In genomic region chr7:90319446-90319845, GRCm38 (mm10) we compare ENCODE assay signal across 24 mouse cellular contexts. TPM values are rescaled to one million over a fixed set of nuclear protein-coding genes. Genes with fewer than 3 reads are reported as not detected.
DNase-seq lines count a peak whose midpoint lies in the region; ATAC-seq and TF ChIP-seq lines count a peak whose summit lies in the region.
"Had no signal": no experiment of that assay in that cellular context is flagged by ENCODE, and none has a peak within 500 bp of the region (broad histone marks: within the 10 kb centered on the region; RNA-seq: fewer than 3 reads in every experiment).

No protein-coding gene starts in this region.

- H3ac ChIP-seq in myocyte (ENCODE audit: control insufficient read depth, insufficient read length), result no peak overlapping the region

- H3K79me2 ChIP-seq in myocyte (ENCODE audit: control insufficient read depth, insufficient read depth), result peaks cover 59% of the 10 kb centered on the region

- no peak for TF ChIP-seq POLR2A in myocyte (IDR thresholded peaks at IDR 0.05; ENCODE audit: insufficient read length, low read depth)

- no peak for DNase-seq in neural tube, embryonic 10.5 days (ENCODE audit: extremely low spot score, low spot score)
- DNase-seq in thymus, adult 18-20 months, result no peak
- DNase-seq: adrenal gland, adult 2 months; adrenal gland, postnatal 10 days; adrenal gland, postnatal 25 days; cerebellum, adult 11 months; cerebellum, adult 18-20 months; cerebellum, adult 8-10 months; cerebellum, adult 9-11 months; cerebellum, postnatal 14 days; cerebellum, postnatal 36 days; embryo, embryonic 11 days; forebrain, postnatal 0 days had no signal

- no peaks in the 10 kb centered on the region; the same call in 1 of the 2 replicates for H3K4me1 ChIP-seq in midbrain, embryonic 12.5 days
- H3K4me1 ChIP-seq in midbrain, embryonic 15.5 days, result no peaks in the 10 kb centered on the region
- H3K4me1 ChIP-seq: embryonic facial prominence, embryonic 13.5 days; embryonic facial prominence, embryonic 15.5 days; forebrain, embryonic 13.5 days; forebrain, embryonic 15.5 days had no signal

- no peak overlapping the region for H3K9ac ChIP-seq in midbrain, embryonic 12.5 days (replicated peaks)
- no peak overlapping the region for H3K9ac ChIP-seq in midbrain, embryonic 15.5 days
- H3K9ac ChIP-seq: embryonic facial prominence, embryonic 13.5 days; embryonic facial prominence, embryonic 15.5 days; forebrain, embryonic 13.5 days; forebrain, embryonic 15.5 days; forebrain, postnatal 0 days had no signal

- 71% methylated on average over 1 of the region's 1 CpGs for WGBS in midbrain, embryonic 12.5 days
- 74% methylated on average over 1 of the region's 1 CpGs for WGBS in midbrain, embryonic 15.5 days

- H3K36me3 ChIP-seq in midbrain, embryonic 12.5 days, result no peaks in the 10 kb centered on the region
- H3K36me3 ChIP-seq in midbrain, embryonic 15.5 days (replicated peaks), result no peaks in the 10 kb centered on the region
- no peaks in the 10 kb centered on the region for H3K36me3 ChIP-seq in myocyte (ENCODE audit: control insufficient read depth, insufficient read depth)
- H3K36me3 ChIP-seq: embryonic facial prominence, embryonic 13.5 days; embryonic facial prominence, embryonic 15.5 days; forebrain, embryonic 15.5 days had no signal

- H3K27ac ChIP-seq in midbrain, embryonic 12.5 days (replicated peaks), result no peak overlapping the region
- no peak overlapping the region for H3K27ac ChIP-seq in midbrain, embryonic 15.5 days
- H3K27ac ChIP-seq: embryonic facial prominence, embryonic 13.5 days; embryonic facial prominence, embryonic 15.5 days; forebrain, embryonic 13.5 days; forebrain, embryonic 15.5 days had no signal

- no peak overlapping the region for H3K4me3 ChIP-seq in midbrain, embryonic 12.5 days
- H3K4me3 ChIP-seq in midbrain, embryonic 15.5 days, result no peak overlapping the region
- H3K4me3 ChIP-seq in myocyte, result no peak overlapping the region
- H3K4me3 ChIP-seq: embryonic facial prominence, embryonic 13.5 days; embryonic facial prominence, embryonic 15.5 days; forebrain, embryonic 13.5 days; forebrain, embryonic 15.5 days had no signal

- H3K27me3 ChIP-seq in midbrain, embryonic 12.5 days, result no peaks in the 10 kb centered on the region
- H3K27me3 ChIP-seq in midbrain, embryonic 15.5 days (replicated peaks), result no peaks in the 10 kb centered on the region
- no peaks in the 10 kb centered on the region for H3K27me3 ChIP-seq in myocyte (ENCODE audit: control insufficient read depth, insufficient read depth, insufficient read length)
- H3K27me3 ChIP-seq: embryonic facial prominence, embryonic 13.5 days; embryonic facial prominence, embryonic 15.5 days; forebrain, embryonic 13.5 days; forebrain, embryonic 15.5 days had no signal

- ATAC-seq in midbrain, embryonic 12.5 days (ENCODE audit: low FRiP score, low read depth), result peak; percentile 66; the same call in 1 of the 2 replicates
- ATAC-seq in midbrain, embryonic 15.5 days (replicated peaks), result no peak
- ATAC-seq: forebrain, embryonic 13.5 days; forebrain, embryonic 15.5 days; forebrain, postnatal 0 days had no signal

- no peak overlapping the region for H3K4me2 ChIP-seq in midbrain, embryonic 12.5 days (replicated peaks)
- H3K4me2 ChIP-seq in midbrain, embryonic 15.5 days, result no peak overlapping the region
- H3K4me2 ChIP-seq in myocyte (ENCODE audit: low read depth), result peak overlapping the region; percentile 49
- H3K4me2 ChIP-seq: embryonic facial prominence, embryonic 13.5 days; embryonic facial prominence, embryonic 15.5 days; forebrain, embryonic 13.5 days; forebrain, embryonic 15.5 days had no signal

- H3K9me3 ChIP-seq in midbrain, embryonic 12.5 days, result no peaks in the 10 kb centered on the region
- no peaks in the 10 kb centered on the region for H3K9me3 ChIP-seq in midbrain, embryonic 15.5 days
- H3K9me3 ChIP-seq: embryonic facial prominence, embryonic 13.5 days; embryonic facial prominence, embryonic 15.5 days; forebrain, embryonic 13.5 days; forebrain, embryonic 15.5 days had no signal

TF ChIP-seq in myocyte, 11 proteins besides CTCF, POLR2A, EP300 and RAD21:
- peak; percentile 63 for TF ChIP-seq CEBPB (IDR thresholded peaks at IDR 0.05; ENCODE audit: insufficient read depth, poor library complexity, severe bottlenecking)
- TF ChIP-seq POLR2AphosphoS2 (IDR thresholded peaks at IDR 0.05; ENCODE audit: insufficient read length, low read depth), result no peak

RNA-seq across cellular contexts. Expression of gene Sytl2, which starts 17.4 kb away (rescaled TPM):
- 2.2 and 3.2 TPM in 2 replicates for polyA plus RNA-seq in midbrain, embryonic 12.5 days (2016; fragmentation: Nextera tagmentation; extraction: Ambion mirVana)
- polyA plus RNA-seq in midbrain, embryonic 15.5 days (2015; fragmentation: Nextera tagmentation; extraction: Ambion mirVana), result 5.0 and 7.2 TPM in 2 replicates
- polyA plus RNA-seq in myocyte (2012; fragmentation: generic; extraction: Trizol), result 21.2 TPM

RNA-seq across cellular contexts. Expression of gene Ccdc83, which starts 53.9 kb away (rescaled TPM):
- polyA plus RNA-seq in midbrain, embryonic 12.5 days (2016; fragmentation: Nextera tagmentation; extraction: Ambion mirVana), result not detected in 2 replicates
- polyA plus RNA-seq in midbrain, embryonic 15.5 days (2015; fragmentation: Nextera tagmentation; extraction: Ambion mirVana), result not detected in 2 replicates
- polyA plus RNA-seq in myocyte (2012; fragmentation: generic; extraction: Trizol), result 0.10 TPM
- polyA plus RNA-seq: adrenal gland, adult 2 months; brain, embryonic 14.5 days; C2C12; embryonic facial prominence, embryonic 11.5 days; embryonic facial prominence, embryonic 13.5 days; forebrain, embryonic 11.5 days; forebrain, embryonic 13.5 days; forebrain, embryonic 15.5 days; forebrain, postnatal 0 days had no signal
